Comparison of ENCODE assay signal across 25 mouse cellular contexts in the genomic region with DNA sequence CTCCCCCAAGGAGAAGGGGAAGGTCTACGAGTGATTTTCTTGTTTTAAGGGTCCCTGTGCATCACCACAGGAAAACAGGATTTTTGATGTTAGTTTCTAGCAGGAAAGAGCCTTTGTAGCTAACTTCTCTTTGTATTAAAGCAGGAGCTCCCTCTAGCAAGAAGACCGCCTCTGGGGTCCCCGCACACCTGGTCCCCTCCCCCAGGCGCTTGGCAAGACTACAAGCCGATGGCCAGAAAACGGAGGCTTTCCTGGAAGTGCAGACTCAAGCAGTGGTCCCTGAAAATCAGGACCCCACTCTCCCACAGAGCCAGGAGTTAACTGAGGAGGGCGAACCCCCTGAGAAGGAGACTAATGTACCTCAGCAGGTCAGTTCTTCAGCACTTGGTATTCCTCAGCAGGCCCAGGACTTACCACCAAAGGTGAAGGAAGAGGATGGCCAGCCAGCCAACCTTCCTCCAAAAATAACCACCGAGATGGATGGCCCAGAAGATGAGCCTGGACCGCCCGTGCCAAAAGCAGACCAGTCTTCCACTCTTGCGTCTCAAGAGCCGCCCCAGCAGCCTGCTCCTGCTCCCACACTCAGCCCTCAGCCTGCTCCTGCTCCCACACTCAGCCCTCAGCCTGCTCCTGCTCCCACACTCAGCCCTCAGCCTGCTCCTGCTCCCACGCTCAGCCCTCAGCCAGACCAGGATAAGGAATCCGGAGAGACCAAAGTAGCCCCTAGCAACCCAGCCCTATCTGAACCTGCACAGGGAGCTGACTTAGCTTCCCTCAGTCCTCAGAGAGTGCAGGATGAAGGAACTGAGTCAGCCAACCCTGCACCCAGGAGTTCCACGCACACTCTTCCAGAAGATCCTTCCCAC.
DNase-seq lines count a peak whose midpoint lies in the region; ATAC-seq and TF ChIP-seq lines count a peak whose summit lies in the region.
"Had no signal": no experiment of that assay in that cellular context is flagged by ENCODE, and none has a peak within 500 bp of the region (broad histone marks: within the 10 kb centered on the region; RNA-seq: fewer than 3 reads in every experiment).

No protein-coding gene starts in this region.

- no peaks in the 10 kb centered on the region for H3K27me3 ChIP-seq in thymus, adult 2 months (ENCODE audit: control insufficient read depth, insufficient read depth, low read length)
- H3K27me3 ChIP-seq in hindbrain, embryonic 12.5 days = no peaks in the 10 kb centered on the region
- H3K27me3 ChIP-seq: midbrain, embryonic 12.5 days; neural tube, embryonic 15.5 days had no signal

- H3K27ac ChIP-seq in thymus, adult 2 months (ENCODE audit: control insufficient read depth, insufficient read depth, low read length) = no peak overlapping the region
- H3K27ac ChIP-seq in hindbrain, embryonic 12.5 days = no peak overlapping the region
- H3K27ac ChIP-seq: forebrain, embryonic 10.5 days; hindbrain, postnatal 0 days; limb, embryonic 12.5 days; midbrain, embryonic 12.5 days; neural tube, embryonic 15.5 days had no signal

- 86% methylated on average over 15 of the region's 15 CpGs for WGBS in thymus, adult 2 months
- 91% methylated on average over 15 of the region's 15 CpGs for WGBS in hindbrain, embryonic 12.5 days

- no peak for TF ChIP-seq POLR2A in thymus, adult 2 months (IDR thresholded peaks at IDR 0.05; ENCODE audit: control insufficient read depth, extremely low read depth, insufficient read depth, low read length, poor library complexity)

- H3K36me3 ChIP-seq in thymus, adult 2 months (ENCODE audit: control insufficient read depth, insufficient read depth, low read length) = no peaks in the 10 kb centered on the region
- no peaks in the 10 kb centered on the region for H3K36me3 ChIP-seq in hindbrain, embryonic 12.5 days
- H3K36me3 ChIP-seq: forebrain, embryonic 10.5 days; limb, embryonic 12.5 days; midbrain, embryonic 12.5 days; neural tube, embryonic 15.5 days had no signal

- H3K4me3 ChIP-seq in thymus, adult 2 months (ENCODE audit: control insufficient read depth, insufficient read depth, low read length) = no peak overlapping the region
- no peak overlapping the region for H3K4me3 ChIP-seq in hindbrain, embryonic 12.5 days
- H3K4me3 ChIP-seq: forebrain, embryonic 10.5 days; limb, embryonic 12.5 days; midbrain, embryonic 12.5 days; neural tube, embryonic 15.5 days had no signal

- H3K4me1 ChIP-seq in thymus, adult 2 months (replicated peaks; ENCODE audit: control insufficient read depth, insufficient read depth, low read length) = peaks cover 4% of the 10 kb centered on the region; the same call in 1 of the 2 replicates
- H3K4me1 ChIP-seq in hindbrain, embryonic 12.5 days = no peaks in the 10 kb centered on the region
- H3K4me1 ChIP-seq: forebrain, embryonic 10.5 days; limb, embryonic 12.5 days; midbrain, embryonic 12.5 days; neural tube, embryonic 15.5 days had no signal

- no peak for DNase-seq in frontal cortex, postnatal 25 days (ENCODE audit: low spot score in 2 of 2)
- DNase-seq in kidney, postnatal 4 days = peak; percentile 39 to 61
- DNase-seq in kidney, postnatal 25 days = no peak
- peak; percentile 34 for DNase-seq in thymus, adult 2 months
- no peak for DNase-seq in thymus, adult 18-20 months
- peak; percentile 35 to 52 for DNase-seq in thymus, postnatal 36 days
- DNase-seq: adrenal gland, postnatal 25 days; cerebellum, adult 9-10 months; gastrocnemius, postnatal 25 days; kidney, postnatal 10 days; layer of hippocampus, postnatal 36 days; liver, postnatal 0 days; lung, postnatal 14 days; retina, postnatal 1 day; right cerebral cortex, postnatal 4 days had no signal

- no peak for TF ChIP-seq CTCF in thymus, adult 2 months (IDR thresholded peaks at IDR 0.05; ENCODE audit: borderline replicate concordance, control insufficient read depth, extremely low read depth, insufficient read depth, low read length, poor library complexity)

- H3K9ac ChIP-seq in hindbrain, embryonic 12.5 days = no peak overlapping the region
- H3K9ac ChIP-seq: limb, embryonic 12.5 days; liver, postnatal 0 days; midbrain, embryonic 12.5 days; neural tube, embryonic 15.5 days had no signal

- no peaks in the 10 kb centered on the region for H3K9me3 ChIP-seq in hindbrain, embryonic 12.5 days (replicated peaks)
- H3K9me3 ChIP-seq: forebrain, embryonic 10.5 days; midbrain, embryonic 12.5 days; neural tube, embryonic 15.5 days had no signal

- no peak overlapping the region for H3K4me2 ChIP-seq in hindbrain, embryonic 12.5 days (replicated peaks)
- H3K4me2 ChIP-seq: limb, embryonic 12.5 days; liver, embryonic 11.5 days; midbrain, embryonic 12.5 days; neural tube, embryonic 15.5 days had no signal

- 0 out of 2 replicates have a peak, but pooled peaks have one; percentile 31 for ATAC-seq in frontal cortex, adult (ENCODE audit: low TSS enrichment)
- ATAC-seq in hindbrain, embryonic 12.5 days (ENCODE audit: low FRiP score) = no peak
- ATAC-seq: forebrain, embryonic 16.5 days; hindbrain, postnatal 0 days; intestine, embryonic 16.5 days; liver, postnatal 0 days had no signal

Comparison
In these comparisons a context has a peak if more than half of its experiments do, and no peak if none do; other contexts are left out.
1. DNase-seq: peak in kidney, postnatal 4 days (2 of 2), thymus, adult 2 months (single experiment) and thymus, postnatal 36 days (2 of 2); none in frontal cortex, postnatal 25 days (0 of 2), kidney, postnatal 25 days (0 of 2) and thymus, adult 18-20 months (0 of 2).